Mouse (Mus musculus) right cerebral cortex, postnatal 14 days (tissue): ENCODE results near the gene Shisa5.

ENCODE experiments used
- DNase-seq: peaks from one replicate; pipeline ENCODE4 v3.0.0; 2022

The Shisa5 gene

DNA sequence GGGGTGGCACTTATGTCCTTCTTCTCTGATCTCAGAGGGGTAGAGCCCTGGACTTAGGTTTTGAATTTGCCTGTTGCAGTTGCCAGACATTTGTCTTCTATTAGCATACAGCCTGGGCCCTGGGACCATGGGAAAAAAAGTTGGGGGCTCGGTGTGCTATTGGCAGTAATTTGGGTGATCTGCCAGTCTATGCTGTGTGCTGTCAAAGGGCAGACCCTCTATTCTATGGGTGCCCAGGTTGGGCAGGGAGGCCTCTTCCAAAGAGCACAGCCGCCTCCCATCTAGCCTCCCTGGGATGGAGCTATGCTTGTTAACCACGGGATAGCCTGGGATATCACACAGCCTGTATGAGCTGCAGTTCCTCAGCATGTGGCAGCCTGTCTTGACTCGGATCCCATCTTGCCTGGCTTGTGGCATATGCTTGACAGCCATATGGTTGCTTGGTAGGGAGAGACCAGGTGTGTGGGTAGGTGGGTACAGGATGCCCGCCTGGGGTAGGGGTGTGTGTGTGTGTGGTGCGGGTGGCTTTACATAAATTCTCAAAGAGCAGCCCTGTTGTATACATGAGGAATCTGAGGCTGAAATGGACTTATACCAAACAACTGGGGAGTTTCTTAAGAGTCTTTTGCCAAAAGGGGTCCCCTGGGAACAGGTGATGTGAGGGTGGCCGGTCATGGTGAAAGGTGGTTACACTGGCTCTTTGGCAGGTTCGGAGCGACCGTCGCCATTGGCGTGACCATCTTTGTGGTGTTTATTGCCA is 17.1 kb downstream of the Shisa5 start:
- DNase-seq, result no peak

DNA sequence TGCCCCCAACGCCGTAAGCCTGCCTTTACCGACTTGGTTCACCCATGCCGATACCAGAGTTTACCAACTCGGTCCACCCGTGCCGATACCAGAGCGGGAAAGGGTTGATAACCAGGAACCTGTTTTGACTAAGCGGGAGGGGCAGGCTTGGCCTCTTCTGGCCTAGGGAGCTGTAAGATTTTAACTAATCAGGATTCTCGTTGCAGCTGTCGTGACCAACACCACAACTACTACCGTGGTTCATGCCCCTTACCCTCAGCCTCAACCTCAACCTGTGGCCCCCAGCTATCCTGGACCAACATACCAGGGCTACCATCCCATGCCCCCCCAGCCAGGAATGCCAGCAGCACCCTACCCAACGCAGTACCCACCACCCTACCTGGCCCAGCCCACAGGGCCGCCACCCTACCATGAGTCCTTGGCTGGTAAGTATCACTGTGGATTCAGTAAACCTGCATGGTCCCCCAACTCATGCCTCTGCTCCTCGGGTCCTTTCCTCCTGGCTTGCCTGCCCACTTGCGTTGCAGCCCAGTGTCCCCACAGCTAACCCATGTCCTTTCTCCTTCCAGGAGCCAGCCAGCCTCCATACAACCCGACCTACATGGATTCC is 17.8 kb downstream of the Shisa5 start:
- DNase-seq, result no peak

DNA sequence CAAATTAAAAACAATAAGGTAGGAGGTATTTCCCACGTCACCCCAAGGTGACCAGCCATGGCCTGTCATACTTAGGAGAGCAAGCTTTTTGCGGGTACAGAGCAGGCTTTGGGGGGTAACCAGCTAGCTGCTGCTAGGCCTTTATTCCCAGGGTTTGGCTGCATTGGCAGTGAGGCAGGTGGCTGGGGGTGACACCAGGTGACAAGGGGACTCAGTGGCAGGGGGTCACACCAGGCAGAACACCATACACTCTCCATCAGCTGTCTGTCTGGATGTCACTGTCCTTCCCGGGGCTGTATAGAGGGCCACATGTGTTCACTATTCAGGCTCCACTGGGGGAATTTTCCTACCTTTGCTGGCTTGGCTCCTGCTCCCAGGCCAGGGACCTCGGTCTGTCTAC is 18.6 kb downstream of the Shisa5 start:
- no peak for DNase-seq

DNA sequence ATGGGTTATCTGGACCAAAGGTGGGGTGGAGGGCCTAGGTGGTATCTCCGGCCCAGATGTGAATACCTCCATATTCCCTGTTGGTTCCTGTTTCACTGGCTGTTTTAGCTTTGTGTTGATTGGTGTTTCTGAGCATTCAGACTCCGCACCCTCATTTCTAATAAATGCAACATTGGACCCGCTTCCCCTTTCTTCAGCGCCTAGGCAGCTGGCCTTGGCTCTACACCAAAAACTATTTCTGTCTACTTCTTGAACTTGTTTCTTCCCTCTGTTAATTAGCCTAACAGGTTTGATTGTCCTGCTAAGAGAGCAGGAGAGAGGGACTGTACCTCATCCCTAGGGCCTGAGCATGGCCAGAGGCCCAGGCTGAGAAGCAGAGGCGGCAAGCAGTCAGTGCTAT is 19.2 kb downstream of the Shisa5 start:
- DNase-seq, result no peak

DNA sequence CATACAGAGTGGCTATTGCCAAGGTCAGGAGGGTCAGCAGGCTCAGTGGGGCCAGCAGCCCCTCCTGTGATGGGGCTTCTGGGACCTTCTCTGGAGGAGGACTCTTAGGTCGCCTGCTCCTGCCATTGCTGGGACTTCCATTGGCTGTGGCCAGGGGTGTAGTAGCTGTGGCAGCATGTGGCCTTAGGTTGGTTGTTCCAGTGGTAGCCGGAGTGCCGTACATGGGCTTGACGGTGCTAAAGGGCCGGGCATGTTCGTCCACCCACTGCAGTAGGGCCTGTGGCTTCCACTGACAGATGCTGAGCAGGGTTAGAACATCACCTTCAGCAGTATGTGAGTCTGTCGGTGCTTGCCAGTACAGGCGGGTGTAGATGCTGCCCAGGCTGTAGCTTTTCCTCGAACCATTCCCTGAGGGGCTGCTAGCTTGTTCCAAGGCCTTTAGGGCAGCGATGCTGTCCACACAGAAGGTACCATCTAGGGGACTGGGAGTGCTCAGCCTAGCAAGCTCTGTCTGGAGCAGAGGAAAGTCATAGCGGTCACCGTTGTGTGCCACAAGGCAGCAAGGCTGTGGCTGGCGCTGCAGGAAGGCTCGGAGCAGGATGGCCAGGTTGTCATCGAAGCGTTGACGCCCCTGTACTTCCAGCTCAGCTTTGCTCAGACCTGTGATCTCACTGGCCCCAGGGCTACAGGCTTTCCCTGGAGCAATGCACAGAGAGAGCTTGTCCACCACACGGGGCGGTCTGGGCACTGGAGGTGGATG is 19.8 kb downstream of the Shisa5 start:
- DNase-seq, result no peak

DNA sequence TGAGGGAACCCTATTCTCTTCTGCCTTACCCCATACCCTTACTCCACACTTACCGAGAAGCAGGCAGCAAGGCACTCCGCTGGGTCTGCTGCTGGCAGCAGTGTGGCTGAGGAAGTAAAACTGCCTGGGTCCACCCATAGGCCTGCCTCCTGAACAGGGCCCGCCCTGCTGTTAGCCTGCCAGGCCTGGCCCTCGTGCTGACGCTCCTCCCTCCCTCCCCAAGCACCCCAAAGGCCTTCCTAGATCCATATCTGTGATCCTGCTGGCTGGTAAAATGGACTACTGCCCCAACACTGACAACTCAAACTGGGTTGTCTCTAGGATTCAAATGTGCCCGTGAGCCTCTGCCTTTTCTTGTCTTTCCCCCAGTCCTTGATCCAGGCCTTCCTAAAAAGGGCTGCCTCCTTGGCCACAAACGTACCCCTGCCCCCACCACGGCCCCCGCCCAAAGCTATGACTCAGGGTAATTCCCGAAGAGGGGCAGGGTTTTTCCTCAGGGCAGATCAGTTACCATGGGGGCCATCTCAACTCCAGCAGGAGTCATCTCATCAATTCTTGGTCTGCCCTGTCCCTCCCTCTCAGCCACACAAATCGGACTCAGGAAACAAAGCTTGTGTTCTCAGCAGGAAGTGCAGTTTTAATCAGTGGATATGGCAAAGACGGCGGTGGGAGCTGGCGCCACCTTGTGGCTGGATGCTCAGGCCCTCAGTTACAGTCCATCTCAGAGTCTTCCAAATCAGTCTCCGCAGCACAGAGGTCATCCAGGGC is 21.0 kb downstream of the Shisa5 start, which contains the start of gene Trex1:
TSS of gene Trex1 (minus strand) at position 599 of the 768 bp plus-strand sequence.
- DNase-seq, result peak; percentile 86

DNA sequence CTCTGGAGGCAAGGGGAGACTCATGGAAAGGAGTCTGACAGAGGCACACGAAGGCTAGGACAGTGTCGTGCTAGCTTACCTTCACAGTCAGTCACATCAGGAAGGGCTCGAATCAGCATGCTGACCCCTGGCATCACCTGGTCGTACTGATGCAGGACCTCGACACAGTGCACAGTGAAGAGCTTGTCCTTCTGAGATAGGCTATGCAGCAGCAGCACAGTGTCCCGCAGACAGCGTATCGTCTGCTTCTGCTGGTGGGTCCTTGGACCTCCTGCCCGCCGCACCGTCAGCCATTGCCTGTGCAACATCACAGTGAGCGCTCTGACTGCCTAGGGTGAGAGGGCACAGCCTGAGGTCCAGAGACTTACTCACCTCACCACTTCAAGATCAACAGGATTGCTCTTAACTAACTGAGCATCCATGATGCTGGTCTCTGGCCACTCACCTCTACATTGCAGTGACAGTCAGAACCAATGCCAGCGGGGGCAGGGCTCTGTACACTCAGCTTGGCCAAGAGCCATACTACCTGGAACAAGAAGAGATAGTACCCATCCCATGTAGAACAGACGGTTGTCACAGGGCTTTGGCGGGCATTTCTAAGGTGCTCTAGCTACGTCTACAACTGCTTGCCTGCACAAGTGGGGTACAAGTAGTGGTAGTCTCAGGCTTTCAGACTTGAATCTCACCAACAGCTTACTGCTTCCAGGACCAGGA is 22.0 kb downstream of the Shisa5 start:
- no peak for DNase-seq

DNA sequence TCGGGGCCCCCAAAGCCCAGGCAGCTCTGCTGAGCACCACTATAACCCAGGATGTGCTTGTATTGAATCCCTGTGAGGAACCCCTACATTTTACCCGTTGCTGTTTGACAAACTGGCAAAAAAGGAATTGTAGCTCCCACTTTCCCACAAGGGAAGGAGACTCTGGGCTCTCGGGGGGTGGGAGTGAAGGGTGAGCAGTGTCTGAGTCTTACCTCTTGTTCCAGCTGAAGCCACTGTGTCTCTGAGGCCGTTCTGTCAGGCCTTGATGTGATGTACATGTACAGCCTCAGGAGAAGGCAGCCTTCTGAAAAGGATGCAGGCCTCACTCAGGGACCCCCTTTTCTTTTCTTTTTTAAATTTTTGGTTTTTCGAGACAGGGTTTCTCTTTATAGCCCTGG is 22.5 kb downstream of the Shisa5 start:
- DNase-seq, result no peak

DNA sequence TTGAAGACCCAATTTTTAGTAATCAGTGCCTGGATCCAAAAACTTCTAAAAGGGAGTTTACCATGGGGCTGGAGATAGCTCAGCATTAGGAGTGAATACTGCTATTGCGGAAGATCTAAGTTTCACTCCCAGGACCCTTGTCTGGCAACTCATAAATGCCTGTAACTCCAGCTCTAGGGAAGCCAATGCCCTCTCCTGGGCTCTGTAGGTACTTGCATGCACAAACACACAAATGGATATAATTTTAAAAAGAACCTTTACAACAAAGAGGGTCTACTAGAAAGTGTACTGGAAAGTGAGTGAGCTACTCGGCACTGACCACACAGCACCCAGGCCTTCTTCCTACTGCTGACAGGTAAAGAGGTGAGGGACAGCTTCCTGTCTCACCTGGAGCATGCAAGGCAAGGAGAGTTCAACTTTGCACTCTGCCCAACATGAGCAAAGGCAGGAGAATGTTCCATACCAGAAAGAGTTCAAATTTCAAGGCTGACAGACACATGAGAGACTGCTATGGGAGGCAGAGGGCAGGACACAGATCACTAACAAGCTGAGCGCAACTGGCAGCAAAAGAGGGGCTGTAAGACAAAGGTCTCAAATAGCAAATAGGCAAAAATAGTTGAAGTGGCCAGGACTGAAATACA is 29.9 kb downstream of the Shisa5 start:
- DNase-seq, result no peak

DNA sequence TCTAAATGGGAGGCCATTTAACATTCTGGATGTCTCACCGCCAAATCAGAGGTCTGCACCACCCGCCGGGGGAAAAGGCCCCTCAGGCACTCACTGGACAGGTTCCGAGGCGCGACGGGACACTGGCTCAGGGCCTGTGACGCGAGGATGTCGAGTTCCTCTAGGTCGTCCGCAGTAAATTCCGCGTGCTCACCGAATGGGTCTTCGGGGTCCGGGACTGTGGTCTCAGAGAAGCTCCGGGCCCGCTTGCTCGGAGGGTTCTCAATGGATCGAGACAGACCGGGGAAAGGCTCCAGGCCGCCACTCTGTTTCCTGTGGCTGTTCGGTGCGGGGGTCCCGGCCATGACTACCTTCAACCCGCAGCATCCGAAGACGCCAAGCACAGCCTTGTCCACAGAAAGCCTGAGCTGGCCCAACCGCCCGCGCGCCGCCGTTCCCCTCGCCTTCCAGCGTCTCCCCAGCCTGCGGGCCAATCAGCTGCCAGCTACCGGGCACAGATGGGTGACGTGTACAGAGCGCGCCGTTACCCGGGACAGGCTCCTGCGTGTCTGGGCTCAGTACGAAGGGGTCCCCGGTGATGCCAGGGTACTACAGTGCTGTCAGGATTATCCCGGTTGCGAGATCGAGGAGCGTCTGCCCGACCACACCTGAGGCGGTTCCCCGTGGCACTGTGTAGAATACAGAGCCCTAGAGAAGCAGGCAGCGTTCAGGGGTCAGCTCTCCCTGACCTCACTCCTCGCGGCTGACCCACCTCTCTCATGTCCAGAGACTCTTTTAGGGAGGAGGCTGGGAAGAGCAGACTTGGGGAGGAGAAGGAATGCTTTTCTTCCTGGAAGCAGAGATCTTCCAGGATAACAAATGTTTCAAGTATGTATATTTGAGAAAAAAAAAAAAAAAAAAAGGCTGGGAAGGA is 35.6 kb downstream of the Shisa5 start, which contains the start of gene Atrip:
TSS of gene Atrip (minus strand) at position 464 of the 913 bp plus-strand sequence.
- peak; percentile 95 for DNase-seq

DNA sequence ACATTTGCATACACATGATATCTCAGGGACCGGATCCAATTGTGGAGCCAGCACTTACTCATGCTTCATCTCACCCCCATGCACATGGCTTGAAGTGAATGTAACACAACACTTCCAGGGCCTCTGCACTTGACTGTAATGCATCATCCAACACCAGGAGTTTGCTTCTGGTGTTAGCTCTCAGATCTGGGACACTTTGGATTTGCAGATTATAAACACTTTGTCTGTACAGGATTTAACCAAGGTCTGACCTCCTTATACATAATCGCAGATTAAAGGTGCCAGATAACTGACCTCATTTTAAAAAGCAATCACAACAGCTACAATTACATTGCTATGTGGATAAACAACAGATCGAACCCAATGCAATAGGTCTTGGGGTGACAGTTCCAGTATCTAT is 42.2 kb downstream of the Shisa5 start:
- DNase-seq, result no peak

DNA sequence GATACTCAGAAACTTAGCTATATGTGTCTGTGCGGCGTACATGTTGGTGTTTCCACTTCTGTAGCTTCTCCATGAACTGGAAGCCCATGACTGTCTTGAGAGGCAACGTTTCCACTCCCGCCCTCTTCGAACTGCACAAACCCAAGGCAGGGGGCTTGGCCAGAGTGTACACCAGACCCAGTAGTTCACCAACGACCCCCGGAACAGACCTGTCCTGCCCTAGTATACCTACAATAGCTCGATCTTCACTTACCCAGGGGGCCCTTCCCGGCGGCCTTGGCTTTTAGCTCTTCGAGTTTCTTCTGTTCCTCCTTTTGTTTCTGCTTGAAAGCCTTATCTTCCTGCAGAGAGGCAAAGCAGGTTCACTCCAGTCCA is 43.4 kb downstream of the Shisa5 start:
- DNase-seq, result no peak

DNA sequence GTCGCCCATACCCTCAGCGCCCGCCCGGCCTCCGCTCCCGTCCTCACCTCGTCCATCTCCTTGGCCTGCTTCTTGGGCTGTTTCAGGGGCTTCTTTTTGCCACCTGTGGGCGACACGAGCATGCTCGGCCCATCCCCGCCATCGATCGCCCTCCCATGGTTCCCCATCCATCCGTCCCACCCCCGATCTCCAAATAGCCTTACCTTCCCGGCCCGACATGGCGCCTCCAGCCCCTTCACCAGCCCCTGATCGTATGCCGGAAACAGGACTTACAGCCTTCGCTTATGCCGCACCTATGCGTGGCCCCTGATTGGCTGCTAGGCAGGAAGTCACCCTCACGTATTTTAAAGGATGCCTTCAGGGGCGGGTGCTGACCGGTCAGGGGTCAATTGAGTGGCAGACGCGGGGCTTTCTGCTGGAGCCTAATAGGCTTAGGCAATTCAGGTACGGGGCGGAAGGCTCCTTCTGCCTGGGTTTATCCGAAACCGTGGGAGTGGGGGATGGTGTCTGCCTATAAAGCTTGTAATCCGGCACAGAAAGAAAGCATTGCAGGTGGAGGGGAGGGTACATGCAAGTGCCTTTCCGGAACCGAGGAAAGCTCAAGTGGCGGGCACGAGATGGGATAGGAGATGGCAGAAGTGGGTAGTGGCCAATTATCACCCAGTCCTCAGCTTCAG is 43.9 kb downstream of the Shisa5 start, which contains the start of the genes Ccdc51 and Tma7:
TSS of gene Ccdc51 (plus strand) at position 370 of the 677 bp plus-strand sequence.
TSS of gene Tma7 (minus strand) at position 464 of the 677 bp plus-strand sequence.
- DNase-seq, result peak; percentile 86

DNA sequence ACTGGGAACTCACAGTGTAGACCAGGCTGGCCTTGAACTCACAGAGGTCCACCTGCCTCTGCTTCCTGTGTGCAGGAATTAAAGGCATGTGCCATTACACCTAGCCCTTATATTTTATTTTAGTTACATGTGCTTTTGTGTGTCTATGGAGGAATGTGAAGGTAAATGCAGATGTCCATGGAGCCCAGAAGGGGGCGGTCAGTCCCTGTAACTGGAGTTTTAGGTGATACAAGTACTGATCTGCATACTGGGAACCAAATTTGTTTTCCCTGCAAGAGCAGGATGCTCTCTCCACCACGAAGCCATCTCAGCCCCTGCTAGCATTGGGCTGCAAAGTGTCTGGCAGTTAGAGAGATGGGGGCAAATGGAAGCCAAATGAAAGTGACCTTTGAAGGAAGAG is 46.6 kb downstream of the Shisa5 start:
- no peak for DNase-seq

DNA sequence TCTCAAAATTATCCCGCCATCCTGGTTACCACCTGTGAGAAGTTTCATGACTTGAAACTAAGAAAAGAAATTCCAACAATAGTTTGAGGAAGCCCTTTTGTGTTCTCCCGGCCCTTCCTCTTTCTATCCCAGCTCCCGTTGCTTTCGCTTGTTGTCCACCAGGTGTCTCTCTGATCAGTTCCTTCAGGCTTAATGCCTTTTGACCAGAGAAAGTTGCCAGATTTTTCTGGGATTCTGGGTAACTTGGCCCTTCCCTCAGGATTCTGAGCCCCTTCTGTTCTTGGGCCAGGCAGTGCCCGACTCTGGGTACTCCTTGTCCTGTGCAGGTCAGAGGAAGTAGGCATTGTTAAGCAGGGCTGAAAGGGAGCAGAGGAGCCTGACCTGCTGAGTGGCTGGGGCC is 49.6 kb downstream of the Shisa5 start:
- no peak for DNase-seq

DNA sequence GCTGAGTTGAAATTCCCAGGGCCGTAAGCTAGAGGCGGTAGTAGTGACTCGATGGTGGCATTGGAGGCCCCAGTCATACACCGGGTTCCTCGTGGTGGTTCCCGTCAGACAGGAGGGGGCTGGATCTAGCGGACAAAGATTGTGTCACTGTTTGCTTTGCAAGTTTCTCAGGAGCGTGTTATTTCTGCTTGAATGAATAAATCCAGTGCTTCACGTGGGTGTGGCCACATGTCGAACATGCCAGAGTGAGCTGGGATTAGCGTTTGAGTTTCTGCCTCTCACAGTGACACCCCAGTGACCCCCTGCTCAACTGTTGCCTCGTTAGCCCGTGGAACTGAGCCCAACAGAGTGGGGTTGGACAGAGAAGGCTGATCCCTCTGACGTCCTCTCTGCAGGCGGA is 52.1 kb downstream of the Shisa5 start:
- no peak for DNase-seq

DNA sequence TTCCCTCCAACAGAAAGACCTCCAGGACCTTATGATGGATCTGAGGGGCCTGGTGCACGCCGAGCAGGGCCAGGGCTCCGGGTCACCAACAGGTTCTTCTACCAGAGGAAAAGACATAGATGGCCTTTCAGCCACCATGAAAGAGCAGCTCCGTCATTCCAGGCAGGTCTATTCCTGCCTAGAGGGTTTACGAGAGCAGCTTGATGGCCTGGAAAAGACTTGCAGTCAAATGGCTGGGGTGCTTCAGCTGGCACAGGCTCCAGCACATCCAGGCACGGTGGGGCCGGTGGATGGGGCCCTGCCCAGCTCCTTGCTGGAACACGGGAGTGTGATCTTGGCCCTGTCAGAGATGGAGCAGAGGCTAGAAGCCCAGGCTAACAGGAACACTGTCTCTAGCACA is 53.4 kb downstream of the Shisa5 start:
- no peak for DNase-seq

DNA sequence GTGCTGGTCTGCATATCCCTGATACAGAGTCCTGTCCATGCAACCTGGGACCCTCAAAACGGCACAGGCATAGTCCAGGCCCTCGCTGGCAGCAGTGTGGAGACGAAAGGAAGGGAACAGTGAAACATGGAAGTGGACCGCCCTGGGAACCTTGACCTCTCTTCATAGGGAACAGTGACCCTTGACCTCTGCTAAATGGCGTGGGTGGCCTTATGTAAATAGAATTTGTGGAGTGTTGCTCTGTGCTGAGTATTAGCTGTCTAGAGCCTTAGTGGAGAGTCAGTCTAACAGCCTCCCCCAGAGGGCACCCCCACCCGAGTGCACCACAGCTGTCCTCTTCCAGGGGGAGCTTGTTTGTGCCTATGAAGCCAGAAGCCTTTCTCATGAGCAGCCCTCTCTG is 54.4 kb downstream of the Shisa5 start:
- no peak for DNase-seq

DNA sequence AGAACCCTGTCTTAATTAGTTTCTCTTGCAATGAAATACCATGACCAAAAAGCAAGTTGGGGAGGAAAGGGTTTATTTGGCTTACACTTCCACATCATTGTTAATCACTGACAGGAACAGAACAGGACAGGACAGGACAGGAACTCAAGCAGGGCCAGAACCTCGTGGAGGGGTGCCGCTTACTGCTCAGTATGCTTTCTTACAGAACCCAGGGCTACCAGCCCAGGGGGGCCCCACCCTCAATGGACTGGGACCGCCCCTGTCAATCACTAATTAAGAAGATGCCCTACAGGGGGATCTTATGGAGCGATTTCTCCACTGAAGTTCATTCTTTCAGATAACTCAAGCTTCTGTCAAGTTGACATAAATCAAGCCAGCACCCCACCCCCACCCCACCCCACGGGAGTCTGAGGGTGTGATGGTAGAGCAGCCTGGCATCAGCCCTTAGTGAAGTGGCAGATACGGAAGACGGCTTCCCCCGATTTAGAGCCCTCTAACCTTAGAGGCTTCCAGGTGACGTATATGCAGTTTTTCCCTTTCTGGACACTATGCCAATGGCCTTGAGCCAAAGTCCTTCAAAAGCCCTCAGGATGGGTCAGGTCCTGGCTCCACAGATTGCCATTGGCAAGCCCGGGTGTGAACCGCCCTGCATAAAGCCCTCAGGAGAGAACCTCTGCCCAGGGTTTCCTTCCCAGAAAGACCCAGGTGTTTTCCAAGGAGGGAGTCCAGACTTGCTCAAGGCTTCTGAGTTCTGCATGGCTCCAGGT is 55.6 kb downstream of the Shisa5 start:
- DNase-seq, result no peak
